Mouse (Mus musculus): ENCODE measurements around the gene Aqp1. TPM values are rescaled to one million over a fixed set of nuclear protein-coding genes. Genes with fewer than 3 reads are reported as not detected.

Gene Aqp1
- total RNA-seq, 2 experiments from 2014 or later: 252 TPM

- intact Hi-C loops (cut with DNase I): loop anchor here (5.0 kb wide), 1 partner anchor 67 kb away; no protein-coding TSS in a partner anchor
- DNase-seq: no peak
Observed at GRCm38 (mm10) chr6:55394854-55395253, 58.6 kb downstream of the Aqp1 start.

DNA sequence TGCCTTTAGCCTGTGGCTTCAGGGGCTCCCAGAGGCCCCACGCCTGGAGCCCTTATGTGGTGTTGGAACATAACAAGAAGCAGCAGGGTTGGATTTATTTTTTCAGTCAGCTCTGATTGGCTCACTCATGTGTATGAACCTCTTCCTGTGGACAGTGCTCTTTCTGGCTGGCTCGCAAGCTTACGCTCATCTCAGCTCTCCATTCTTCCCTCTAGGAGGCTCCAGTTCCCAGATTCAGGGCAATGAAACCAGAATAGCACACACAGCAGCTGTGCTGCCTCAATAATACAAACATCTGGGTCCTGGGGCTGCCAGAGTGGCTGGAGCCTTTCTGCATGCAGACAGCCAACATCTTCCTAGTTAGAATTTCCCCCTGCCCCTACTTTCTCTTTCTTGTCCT lies 59.9 kb downstream of the Aqp1 start:
- intact Hi-C loops (cut with DNase I): no loop called here
- DNase-seq: peak in 1 of 2 experiments; percentile 42

GRCm38 (mm10) chr6:55396622-55397041 lies 60.4 kb downstream of the Aqp1 start:
- DNase-seq: peak; percentile 31 to 44
- intact Hi-C loops (cut with DNase I): no loop called here

Small RNA genes lying within 50 kb of the gene (microRNA-seq; reads per million reads assigned to microRNA genes)
- 0 reads per million in 2 experiments for gene Gm25458

Other genes with a start within 250 kb of the Aqp1 start
- 10 to 100 TPM; 19.5 to 20.8 TPM for gene Crhr2, start 203.4 kb upstream of the Aqp1 start, total RNA-seq (2021)
- gene Inmt, start 161.4 kb upstream of the Aqp1 start, total RNA-seq (2021): 10 to 100 TPM in 1 of 2 experiments, 1 to 10 TPM in 1; 7.3 to 10.8 TPM
- 1 to 10 TPM; 3.0 to 3.4 TPM for gene Mindy4, start 133.0 kb upstream of the Aqp1 start, total RNA-seq (2021)
- gene Ghrhr, start 39.9 kb downstream of the Aqp1 start, total RNA-seq (2021): not detected
- 1 to 10 TPM in 1 of 2 experiments, under 1 TPM in 1; 0.86 to 1.6 TPM for gene Adcyap1r1, start 115.5 kb downstream of the Aqp1 start, total RNA-seq (2021)

All from gastrocnemius, postnatal 36 days (tissue).